Comparison of ENCODE assay signal across 27 mouse cellular contexts in genomic region chr4:148896125-148896524, GRCm38 (mm10).
DNase-seq lines count a peak whose midpoint lies in the region; ATAC-seq lines count a peak whose summit lies in the region.
"Had no signal": no experiment of that assay in that cellular context is flagged by ENCODE, and none has a peak within 500 bp of the region (broad histone marks: within the 10 kb centered on the region; RNA-seq: fewer than 3 reads in every experiment).

No protein-coding gene starts in this region.

- no peak overlapping the region for H3K4me2 ChIP-seq in hindbrain, embryonic 11.5 days (replicated peaks; ENCODE audit: low read depth, low read length)
- H3K4me2 ChIP-seq in kidney, embryonic 16.5 days (replicated peaks; ENCODE audit: low read depth, low read length), result no peak overlapping the region
- no peak overlapping the region for H3K4me2 ChIP-seq in kidney, embryonic 14.5 days (replicated peaks; ENCODE audit: low read depth, low read length)
- no peak overlapping the region for H3K4me2 ChIP-seq in stomach, embryonic 15.5 days
- no peak overlapping the region for H3K4me2 ChIP-seq in stomach, embryonic 16.5 days (ENCODE audit: low read depth, low read length)
- H3K4me2 ChIP-seq: embryonic facial prominence, embryonic 13.5 days; forebrain, embryonic 13.5 days; heart, embryonic 12.5 days; heart, embryonic 15.5 days; hindbrain, embryonic 13.5 days had no signal

- H3K9me3 ChIP-seq in hindbrain, embryonic 10.5 days, result no peaks in the 10 kb centered on the region
- no peaks in the 10 kb centered on the region for H3K9me3 ChIP-seq in hindbrain, embryonic 11.5 days (ENCODE audit: control insufficient read depth, low read length)
- H3K9me3 ChIP-seq in kidney, embryonic 16.5 days (ENCODE audit: low read length), result no peaks in the 10 kb centered on the region
- no peaks in the 10 kb centered on the region for H3K9me3 ChIP-seq in kidney, embryonic 14.5 days (ENCODE audit: control insufficient read depth, low read length)
- no peaks in the 10 kb centered on the region for H3K9me3 ChIP-seq in stomach, embryonic 15.5 days
- no peaks in the 10 kb centered on the region for H3K9me3 ChIP-seq in stomach, embryonic 16.5 days (replicated peaks; ENCODE audit: control insufficient read depth, low read length)
- H3K9me3 ChIP-seq: embryonic facial prominence, embryonic 13.5 days; forebrain, embryonic 10.5 days; forebrain, embryonic 13.5 days; heart, embryonic 12.5 days; heart, embryonic 15.5 days; hindbrain, embryonic 13.5 days had no signal

- no peaks in the 10 kb centered on the region for H3K36me3 ChIP-seq in hindbrain, embryonic 10.5 days
- no peaks in the 10 kb centered on the region for H3K36me3 ChIP-seq in hindbrain, embryonic 11.5 days (ENCODE audit: control insufficient read depth, insufficient read depth, low read length)
- no peaks in the 10 kb centered on the region for H3K36me3 ChIP-seq in kidney, embryonic 16.5 days (ENCODE audit: insufficient read depth, low read length)
- H3K36me3 ChIP-seq in kidney, embryonic 14.5 days (ENCODE audit: control insufficient read depth, insufficient read depth, low read length), result no peaks in the 10 kb centered on the region
- H3K36me3 ChIP-seq in stomach, embryonic 15.5 days, result no peaks in the 10 kb centered on the region
- no peaks in the 10 kb centered on the region for H3K36me3 ChIP-seq in stomach, embryonic 16.5 days (ENCODE audit: control insufficient read depth, insufficient read depth, low read length)
- H3K36me3 ChIP-seq: embryonic facial prominence, embryonic 13.5 days; forebrain, embryonic 10.5 days; heart, embryonic 12.5 days; heart, embryonic 15.5 days; hindbrain, embryonic 13.5 days had no signal

- intact Hi-C loops in left cerebral cortex, postnatal 4 days (cut with DNase I), result no loop called here

- no peak for DNase-seq in hindbrain, embryonic 10.5 days (ENCODE audit: low spot score)
- DNase-seq in hindbrain, embryonic 11.5 days (ENCODE audit: low spot score), result no peak
- DNase-seq in left cerebral cortex, postnatal 4 days, result no peak
- DNase-seq: adrenal gland, adult 2 months; adrenal gland, postnatal 14 days; cerebellum, adult 11 months; cerebellum, adult 2 months; cerebellum, adult 9-11 months; cerebellum, postnatal 25 days; gastrocnemius, adult 2 months; gastrocnemius, postnatal 14 days; heart, adult 11 months; heart, postnatal 14 days; heart, postnatal 4 days had no signal

- H3K27me3 ChIP-seq in hindbrain, embryonic 10.5 days (ENCODE audit: insufficient read depth, poor library complexity, severe bottlenecking), result peaks cover 99% of the 10 kb centered on the region
- H3K27me3 ChIP-seq in hindbrain, embryonic 11.5 days (ENCODE audit: control insufficient read depth, insufficient read depth, low read length), result peaks cover 86% of the 10 kb centered on the region
- H3K27me3 ChIP-seq in kidney, embryonic 16.5 days (ENCODE audit: insufficient read depth, low read length), result peaks cover 21% of the 10 kb centered on the region
- H3K27me3 ChIP-seq in kidney, embryonic 14.5 days (ENCODE audit: control insufficient read depth, insufficient read depth, low read length), result peaks cover 16% of the 10 kb centered on the region
- H3K27me3 ChIP-seq in stomach, embryonic 15.5 days (replicated peaks), result peaks cover 22% of the 10 kb centered on the region
- H3K27me3 ChIP-seq in stomach, embryonic 16.5 days (ENCODE audit: control insufficient read depth, insufficient read depth, low read length), result peaks cover 8% of the 10 kb centered on the region; the same call in 1 of the 2 replicates

- no peak for ATAC-seq in hindbrain, embryonic 11.5 days (ENCODE audit: low FRiP score)
- ATAC-seq in kidney, embryonic 16.5 days (ENCODE audit: low FRiP score, low TSS enrichment), result no peak
- no peak for ATAC-seq in kidney, embryonic 14.5 days (ENCODE audit: low FRiP score, low TSS enrichment)
- no peak for ATAC-seq in stomach, embryonic 15.5 days (ENCODE audit: insufficient read depth, low FRiP score, low read depth)
- no peak for ATAC-seq in stomach, embryonic 16.5 days (ENCODE audit: insufficient read depth, low FRiP score)
- ATAC-seq: CD4-positive, CD25-positive, alpha-beta regulatory T cell, adult 4 months; forebrain, embryonic 13.5 days; forebrain, embryonic 16.5 days; hindbrain, embryonic 16.5 days had no signal

- no peak overlapping the region for H3K4me3 ChIP-seq in hindbrain, embryonic 10.5 days
- no peak overlapping the region for H3K4me3 ChIP-seq in hindbrain, embryonic 11.5 days (ENCODE audit: low read depth, low read length)
- no peak overlapping the region for H3K4me3 ChIP-seq in kidney, embryonic 16.5 days (ENCODE audit: low read length)
- no peak overlapping the region for H3K4me3 ChIP-seq in kidney, embryonic 14.5 days (ENCODE audit: low read length)
- H3K4me3 ChIP-seq in stomach, embryonic 15.5 days (replicated peaks), result no peak overlapping the region
- no peak overlapping the region for H3K4me3 ChIP-seq in stomach, embryonic 16.5 days (replicated peaks; ENCODE audit: low read length)
- H3K4me3 ChIP-seq: embryonic facial prominence, embryonic 13.5 days; forebrain, embryonic 10.5 days; forebrain, embryonic 13.5 days; gastrocnemius, adult 2 months; heart, embryonic 12.5 days; heart, embryonic 15.5 days; hindbrain, embryonic 13.5 days had no signal

- no peak overlapping the region for H3K9ac ChIP-seq in hindbrain, embryonic 11.5 days (ENCODE audit: low read depth, low read length)
- peak overlapping the region; percentile 9; the same call in 1 of the 2 replicates for H3K9ac ChIP-seq in kidney, embryonic 16.5 days (replicated peaks; ENCODE audit: low read length)
- no peak overlapping the region for H3K9ac ChIP-seq in kidney, embryonic 14.5 days (ENCODE audit: low read depth, low read length)
- no peak overlapping the region for H3K9ac ChIP-seq in stomach, embryonic 15.5 days
- no peak overlapping the region for H3K9ac ChIP-seq in stomach, embryonic 16.5 days (ENCODE audit: low read length)
- H3K9ac ChIP-seq: embryonic facial prominence, embryonic 13.5 days; forebrain, embryonic 13.5 days; heart, embryonic 15.5 days; hindbrain, embryonic 13.5 days had no signal

- peak overlapping the region; percentile 77 for H3K27ac ChIP-seq in hindbrain, embryonic 10.5 days
- no peak overlapping the region for H3K27ac ChIP-seq in hindbrain, embryonic 11.5 days (ENCODE audit: low read depth, low read length)
- H3K27ac ChIP-seq in kidney, embryonic 16.5 days (ENCODE audit: low read length), result 0 out of 2 replicates have a peak overlapping the region, but pooled peaks have one; percentile 43
- H3K27ac ChIP-seq in kidney, embryonic 14.5 days (ENCODE audit: low read depth, low read length), result no peak overlapping the region
- H3K27ac ChIP-seq in stomach, embryonic 15.5 days, result peak overlapping the region; percentile 21; the same call in 1 of the 2 replicates
- H3K27ac ChIP-seq in stomach, embryonic 16.5 days (ENCODE audit: low read length), result peak overlapping the region; percentile 72
- H3K27ac ChIP-seq: embryonic facial prominence, embryonic 13.5 days; forebrain, embryonic 13.5 days; gastrocnemius, adult 2 months; heart, embryonic 15.5 days; hindbrain, embryonic 13.5 days had no signal

- H3K4me1 ChIP-seq in hindbrain, embryonic 10.5 days (replicated peaks), result peaks cover 86% of the 10 kb centered on the region
- peaks cover 16% of the 10 kb centered on the region for H3K4me1 ChIP-seq in hindbrain, embryonic 11.5 days (replicated peaks; ENCODE audit: control insufficient read depth, insufficient read depth, low read length)
- H3K4me1 ChIP-seq in kidney, embryonic 16.5 days (ENCODE audit: insufficient read depth, low read length), result peaks cover 33% of the 10 kb centered on the region
- peaks cover 18% of the 10 kb centered on the region for H3K4me1 ChIP-seq in kidney, embryonic 14.5 days (ENCODE audit: control insufficient read depth, insufficient read depth, low read length)
- H3K4me1 ChIP-seq in stomach, embryonic 15.5 days, result peaks cover 20% of the 10 kb centered on the region
- H3K4me1 ChIP-seq in stomach, embryonic 16.5 days (ENCODE audit: control insufficient read depth, insufficient read depth, low read length), result peaks cover 28% of the 10 kb centered on the region

- 63% methylated on average over 6 of the region's 6 CpGs for WGBS in hindbrain, embryonic 10.5 days
- 58% methylated on average over 6 of the region's 6 CpGs for WGBS in hindbrain, embryonic 11.5 days
- 54% methylated on average over 6 of the region's 6 CpGs for WGBS in kidney, embryonic 16.5 days
- WGBS in kidney, embryonic 14.5 days, result 63% methylated on average over 6 of the region's 6 CpGs
- WGBS in stomach, embryonic 15.5 days, result 58% methylated on average over 6 of the region's 6 CpGs
- WGBS in stomach, embryonic 16.5 days, result 64% methylated on average over 6 of the region's 6 CpGs

Comparison
In these comparisons a context has a peak if more than half of its experiments do, and no peak if none do; other contexts are left out.
1. H3K27ac ChIP-seq: peak in hindbrain, embryonic 10.5 days (single experiment), kidney, embryonic 16.5 days (single experiment), stomach, embryonic 15.5 days (single experiment) and stomach, embryonic 16.5 days (single experiment); none in hindbrain, embryonic 11.5 days (single experiment) and kidney, embryonic 14.5 days (single experiment).